Mouse (Mus musculus) brain, adult 2 months (tissue): ENCODE measurements around the gene Coq8a.

Experiments
- DNase-seq: peaks from one replicate; pipeline ENCODE4 v3.0.0; 2011; ENCODE audit warnings: low read depth, low spot score

The Coq8a gene

DNA sequence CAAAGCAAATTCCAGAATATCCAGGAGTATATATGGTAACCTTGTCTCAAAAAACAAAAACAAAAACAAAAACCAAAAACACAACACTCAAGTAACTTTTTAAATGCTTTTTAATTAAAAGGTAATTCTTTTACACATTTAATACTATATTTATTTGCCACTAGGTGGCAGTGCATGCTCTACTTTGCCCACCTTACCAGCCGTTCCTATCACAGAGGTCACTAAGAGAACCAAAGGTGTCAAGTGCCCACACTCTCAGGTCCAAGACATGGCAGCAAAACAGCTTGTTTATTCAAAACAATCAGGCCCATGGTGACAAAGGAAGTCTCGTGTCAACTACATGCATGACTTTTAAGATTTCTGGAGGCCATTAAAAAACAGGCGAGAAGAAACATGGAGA, 24.2 kb downstream of the Coq8a start:
- peak; percentile 68 for DNase-seq

DNA sequence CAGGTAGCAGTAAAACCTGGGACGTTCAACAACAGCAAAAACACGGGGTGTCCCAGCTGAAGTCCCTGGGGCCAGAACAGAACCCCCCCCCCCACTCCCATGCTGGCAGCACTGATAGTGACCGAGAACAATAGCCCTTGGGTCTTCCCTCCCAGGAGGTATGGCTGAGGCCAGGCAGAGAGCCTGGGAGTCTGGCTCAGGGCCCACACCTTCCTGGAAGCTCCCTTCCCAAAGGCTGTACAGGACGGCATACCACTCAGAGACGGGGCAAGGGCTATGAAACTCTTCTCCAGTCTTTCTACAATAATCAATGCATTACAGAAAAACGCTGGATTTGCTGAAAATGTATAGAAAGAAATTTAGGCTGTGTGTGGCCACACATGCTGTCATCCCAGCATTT, 24.7 kb downstream of the Coq8a start:
- no peak for DNase-seq

DNA sequence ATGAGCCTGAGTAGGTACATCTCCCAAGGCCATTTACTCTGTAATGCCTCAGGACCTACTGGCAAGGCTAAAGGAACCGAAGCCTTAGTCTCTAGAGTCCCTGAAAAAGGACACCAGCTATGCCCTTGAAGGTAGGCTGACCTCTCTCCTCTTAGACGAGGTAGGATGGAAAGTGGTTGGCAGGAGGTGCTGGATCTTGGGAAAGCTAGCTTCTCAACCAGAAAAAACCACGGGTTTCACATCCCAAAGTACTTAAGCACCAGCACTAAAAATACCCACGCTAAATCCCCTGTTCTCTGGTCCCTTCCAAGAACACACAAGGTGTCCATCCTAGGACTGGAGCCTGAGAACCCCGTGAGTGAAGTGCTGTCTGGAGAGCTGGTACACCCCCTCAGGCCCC, 26.4 kb downstream of the Coq8a start:
- DNase-seq = no peak

DNA sequence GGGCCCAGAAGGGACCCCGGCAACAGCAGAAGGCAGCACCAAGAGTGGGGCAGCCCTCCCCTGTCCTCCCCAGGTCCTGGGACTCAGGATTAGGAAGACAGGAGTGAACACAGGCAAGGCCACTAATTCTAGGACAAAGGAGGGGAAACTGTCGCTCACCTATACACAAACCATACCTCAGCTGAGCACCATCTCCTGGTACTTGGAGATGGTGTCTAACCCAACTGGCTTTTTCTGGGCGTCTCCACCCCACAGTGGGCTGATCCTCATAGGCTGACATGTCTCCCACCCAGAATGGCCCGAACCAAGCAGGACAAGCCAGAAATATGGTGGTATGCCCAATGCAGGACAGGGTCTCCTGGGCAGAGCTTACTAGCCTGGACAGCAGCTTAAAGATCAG, 26.8 kb downstream of the Coq8a start:
- DNase-seq = no peak

DNA sequence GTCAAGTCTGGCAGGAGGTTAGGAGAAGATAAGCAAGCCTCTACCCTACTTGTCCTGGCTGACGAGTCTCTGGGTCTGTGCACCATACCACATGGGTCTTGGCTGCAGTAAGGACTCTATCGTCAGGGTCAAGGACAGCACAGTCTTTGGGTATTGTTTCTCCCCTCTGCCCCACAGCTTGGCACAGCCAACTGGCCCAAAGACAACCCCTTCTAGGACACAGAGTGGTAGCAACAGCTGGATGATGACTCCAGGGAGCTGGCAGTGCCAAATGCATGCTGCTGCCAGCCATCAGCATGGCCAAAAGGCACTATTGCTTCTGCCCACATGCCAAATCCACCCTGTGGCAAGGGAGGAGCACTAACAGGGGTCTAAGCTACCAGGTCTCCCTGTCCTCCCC, 27.5 kb downstream of the Coq8a start:
- DNase-seq = peak; percentile 65

DNA sequence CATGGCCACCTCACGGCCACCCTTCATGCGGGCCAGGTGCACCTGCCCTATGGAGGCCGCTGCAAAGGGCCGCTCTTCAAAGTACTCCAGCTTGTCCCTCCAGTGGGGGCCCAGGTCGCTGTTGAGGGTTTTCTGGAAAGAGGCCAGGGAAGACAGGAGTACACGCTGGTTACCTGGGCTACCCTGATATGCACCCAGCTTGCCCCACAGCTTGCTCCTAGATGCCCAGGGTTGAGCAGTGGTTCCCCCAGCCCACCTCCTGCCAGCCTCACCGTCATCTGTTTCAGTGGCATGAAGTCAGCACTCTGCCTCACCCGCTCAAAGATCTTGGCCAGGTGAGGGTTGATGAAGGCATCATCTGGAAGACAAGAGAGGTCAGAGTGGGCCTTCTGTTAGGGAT, 29.3 kb downstream of the Coq8a start:
- DNase-seq = no peak

DNA sequence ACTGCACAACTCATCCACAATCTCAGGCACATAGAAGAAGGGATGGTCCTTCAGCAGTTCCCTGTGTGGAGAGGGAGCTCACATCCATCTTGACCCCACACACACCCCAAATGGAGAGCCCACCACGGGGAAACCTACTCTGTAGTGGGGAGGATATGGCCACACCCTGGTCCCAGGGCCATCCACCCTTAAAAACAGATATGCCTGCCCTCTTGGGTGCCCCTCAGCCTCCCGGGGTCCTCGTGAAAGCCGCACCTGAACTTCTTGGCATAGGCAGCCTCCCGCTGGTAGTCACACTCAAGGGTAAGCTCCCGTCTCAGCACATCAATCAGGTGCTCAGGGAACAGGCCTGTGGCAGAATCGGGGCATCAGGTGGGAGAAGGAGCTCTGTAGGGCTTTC, 30.2 kb downstream of the Coq8a start:
- DNase-seq = no peak

DNA sequence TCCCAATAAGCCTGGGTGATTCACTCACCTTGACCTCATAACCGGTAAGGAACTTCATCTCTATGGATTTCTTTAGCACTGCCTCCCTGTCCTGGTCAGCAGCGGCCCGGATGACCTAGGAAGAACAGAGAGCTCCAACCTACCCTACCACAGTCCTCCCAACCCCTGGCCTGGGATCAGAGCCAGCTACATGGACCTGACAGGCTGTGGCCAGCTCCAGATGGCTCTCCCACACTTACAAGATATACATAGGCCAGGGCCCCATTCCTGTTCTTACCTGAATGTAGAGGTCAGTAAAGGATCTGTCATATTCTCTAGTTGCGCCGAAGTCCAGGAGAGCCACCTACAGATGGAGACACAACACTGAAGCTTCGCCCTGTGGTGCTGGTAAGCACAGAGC, 31.1 kb downstream of the Coq8a start:
- DNase-seq = peak; percentile 66

DNA sequence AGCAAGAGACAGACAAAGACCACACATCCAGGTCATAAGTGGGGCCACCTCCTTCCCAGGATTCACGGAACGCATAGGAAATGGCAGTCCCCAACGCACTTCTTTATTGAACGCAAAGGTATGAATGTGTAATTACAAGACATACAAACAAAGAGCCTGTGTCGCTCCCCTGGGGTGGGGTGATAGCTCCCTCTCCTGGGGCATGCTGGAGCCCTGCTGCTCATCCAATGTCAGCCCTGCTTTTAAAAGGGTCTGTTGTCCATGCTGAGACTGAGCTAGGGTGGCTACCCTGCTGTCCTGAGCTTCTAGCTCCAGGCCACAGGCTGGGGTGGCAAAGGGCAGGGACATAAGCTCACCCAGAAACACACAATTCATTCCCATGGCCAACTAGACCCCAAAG, 32.9 kb downstream of the Coq8a start:
- DNase-seq = no peak

DNA sequence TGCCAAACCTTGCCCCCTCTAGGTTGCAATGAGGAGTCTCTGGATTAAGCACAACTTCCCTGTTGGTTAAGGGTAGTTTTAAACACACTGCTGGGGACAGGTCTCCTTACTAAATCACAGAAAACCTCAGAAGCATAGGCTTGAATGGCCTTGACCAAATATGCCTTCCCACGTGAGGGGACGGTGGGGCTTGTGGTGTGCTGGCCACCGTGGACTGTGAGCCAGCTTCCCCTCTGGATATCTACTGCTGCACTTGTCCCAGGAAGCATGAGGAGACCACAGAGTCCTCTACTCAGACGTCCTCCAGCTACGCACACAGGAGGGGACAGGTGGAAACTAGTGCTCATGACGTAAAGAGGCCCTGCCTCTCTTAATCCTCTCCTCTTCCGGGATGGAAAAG, 36.4 kb downstream of the Coq8a start:
- no peak for DNase-seq

DNA sequence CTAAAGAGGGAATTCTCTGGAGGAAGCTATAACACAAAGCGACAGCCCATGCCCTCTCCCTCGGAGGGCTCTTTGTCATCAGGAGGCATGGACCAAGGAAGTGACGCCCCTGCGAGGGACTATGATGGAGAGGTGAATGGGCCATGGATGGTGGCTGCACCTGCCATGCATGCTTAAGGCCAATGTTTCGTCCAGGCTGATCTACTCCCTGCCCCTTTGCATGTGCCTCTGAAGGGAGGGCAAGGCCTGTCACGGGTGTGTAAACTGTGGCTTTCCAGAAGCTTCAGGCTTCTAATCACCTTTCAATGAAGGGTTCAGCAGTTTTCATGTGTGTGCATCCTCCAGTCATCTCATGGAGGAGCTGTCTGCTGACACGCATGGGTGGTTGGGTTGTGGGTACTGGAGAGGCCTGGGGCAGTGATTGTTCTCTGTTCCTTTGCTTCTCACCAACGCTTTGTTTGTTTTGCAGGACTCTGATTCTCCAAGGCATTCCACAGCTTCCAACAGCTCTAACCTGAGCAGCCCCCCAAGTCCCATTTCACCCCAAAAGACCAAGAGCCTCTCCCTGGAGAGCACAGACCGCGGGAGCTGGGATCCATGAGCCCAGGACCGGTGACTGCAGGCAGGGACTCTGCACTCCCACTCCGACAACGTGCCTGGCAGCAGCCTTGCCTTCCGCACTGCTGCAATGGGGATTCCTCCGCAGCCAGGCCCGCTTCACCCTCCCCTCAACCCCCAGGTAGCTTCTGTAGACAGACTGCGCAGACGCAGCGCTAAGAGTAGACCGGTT, 37.6 kb downstream of the Coq8a start:
- no peak for DNase-seq

DNA sequence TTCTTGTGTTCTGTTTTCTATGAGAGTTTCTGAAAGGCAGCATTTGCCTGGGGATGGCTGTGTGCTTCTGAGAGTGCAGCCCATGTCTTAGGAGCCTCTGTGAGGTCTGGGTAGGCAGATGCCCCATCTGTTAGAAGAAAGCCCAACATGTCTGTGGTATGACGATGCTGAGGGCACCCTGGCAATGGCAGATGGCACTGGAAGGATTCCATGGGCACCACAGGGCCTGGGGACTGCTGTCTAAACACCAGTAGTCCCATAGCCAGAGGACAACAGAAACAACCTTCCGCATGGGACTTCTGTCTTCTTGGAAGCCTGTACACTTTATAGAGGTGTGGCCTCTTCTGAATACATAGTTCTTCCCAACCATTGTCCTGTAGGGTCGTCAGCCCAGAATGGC, 38.2 kb downstream of the Coq8a start:
- peak; percentile 80 for DNase-seq

DNA sequence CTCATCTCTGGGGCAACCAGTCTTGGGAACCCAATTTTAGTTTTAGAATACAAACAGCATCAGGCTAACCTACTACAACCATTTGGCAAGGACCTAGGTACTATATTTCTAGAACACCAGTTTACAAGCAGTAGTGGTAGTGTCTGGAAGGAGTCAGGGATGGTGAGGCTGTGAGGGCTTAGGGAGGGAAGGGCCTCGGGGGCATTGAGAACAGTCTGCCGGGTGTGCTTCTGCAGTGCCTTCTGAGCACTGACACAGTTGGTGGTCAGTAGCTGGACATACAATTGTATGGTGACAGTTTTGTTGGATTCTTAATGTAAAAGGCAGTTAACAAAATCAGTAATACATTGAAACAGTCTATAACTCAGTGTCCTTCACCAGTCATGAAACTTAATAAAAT, 38.9 kb downstream of the Coq8a start:
- no peak for DNase-seq

DNA sequence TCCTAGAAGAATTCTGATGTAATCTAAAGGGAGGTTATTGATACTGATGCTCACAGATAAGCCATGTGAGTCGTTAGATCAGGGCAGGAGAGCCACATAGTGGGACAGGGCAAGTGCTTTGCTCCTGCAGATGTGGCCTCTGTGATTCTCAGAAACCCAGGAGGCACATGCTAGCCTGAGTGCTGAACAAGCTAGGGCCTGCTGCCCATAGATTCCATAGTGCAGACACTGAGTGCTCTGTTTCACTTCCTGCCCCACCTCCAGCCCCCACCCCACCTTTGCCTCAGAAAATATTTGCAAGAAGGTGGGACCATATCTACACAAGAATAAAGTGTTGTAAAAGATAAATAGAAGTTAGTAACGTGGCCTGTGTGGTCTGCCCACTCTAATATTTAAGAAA, 40.8 kb downstream of the Coq8a start:
- no peak for DNase-seq

DNA sequence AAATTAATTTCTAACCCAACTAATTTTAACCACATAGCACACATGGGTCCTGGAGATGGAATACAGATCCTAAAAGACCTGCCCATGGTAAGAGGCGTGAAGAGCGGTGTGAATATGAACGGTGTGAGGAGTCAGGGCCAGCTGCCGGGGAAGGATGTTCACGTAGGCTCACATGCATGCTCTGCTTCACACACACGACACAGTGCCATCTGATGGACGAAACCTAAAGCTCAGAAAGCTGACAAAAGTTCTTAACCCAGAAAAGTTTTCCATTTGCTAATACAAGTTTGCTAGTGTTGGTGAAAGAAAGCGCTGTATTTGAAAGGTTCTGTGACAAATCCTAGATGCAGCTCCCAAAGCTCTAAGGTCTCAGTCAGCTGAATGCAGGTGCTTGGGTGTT, 48.2 kb downstream of the Coq8a start:
- peak; percentile 52 for DNase-seq

DNA sequence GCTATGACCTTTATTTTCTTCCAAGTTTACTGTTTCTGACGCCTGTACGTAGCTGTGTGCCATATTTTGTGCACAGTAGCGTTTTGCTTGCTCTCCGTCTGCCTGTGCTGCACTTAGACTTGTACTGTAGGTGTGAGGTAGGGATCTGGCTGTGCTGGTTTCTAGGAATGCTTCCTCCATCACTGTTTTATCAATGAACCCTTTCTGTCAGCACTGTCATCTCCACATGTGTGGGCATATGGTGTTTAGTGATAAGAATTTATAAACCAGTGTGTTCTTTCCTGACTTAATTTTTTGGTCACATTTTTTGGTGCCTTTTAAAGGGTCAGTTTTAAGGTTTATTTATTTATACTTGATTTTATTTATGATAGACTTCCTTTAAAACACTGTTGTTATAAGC, 50.8 kb downstream of the Coq8a start:
- no peak for DNase-seq

DNA sequence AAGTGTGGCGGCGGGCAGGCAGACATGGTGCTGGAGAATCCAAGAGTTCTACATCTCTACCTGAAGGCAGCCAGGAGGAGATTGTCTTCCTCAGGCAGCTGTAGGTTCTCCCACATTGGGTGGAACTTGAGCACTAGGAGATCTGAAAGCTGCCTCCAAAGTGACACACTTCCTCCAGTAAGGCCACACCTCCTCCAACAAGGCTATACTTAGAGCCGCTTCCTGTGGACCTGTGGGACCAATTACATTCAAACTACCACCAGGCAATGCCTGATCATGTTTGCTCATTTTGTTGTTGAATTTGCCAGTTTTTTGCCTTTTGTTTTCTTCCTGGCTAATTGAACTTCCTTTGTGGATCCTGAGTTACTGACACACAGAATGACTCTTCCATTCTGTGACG, 51.4 kb downstream of the Coq8a start:
- no peak for DNase-seq

DNA sequence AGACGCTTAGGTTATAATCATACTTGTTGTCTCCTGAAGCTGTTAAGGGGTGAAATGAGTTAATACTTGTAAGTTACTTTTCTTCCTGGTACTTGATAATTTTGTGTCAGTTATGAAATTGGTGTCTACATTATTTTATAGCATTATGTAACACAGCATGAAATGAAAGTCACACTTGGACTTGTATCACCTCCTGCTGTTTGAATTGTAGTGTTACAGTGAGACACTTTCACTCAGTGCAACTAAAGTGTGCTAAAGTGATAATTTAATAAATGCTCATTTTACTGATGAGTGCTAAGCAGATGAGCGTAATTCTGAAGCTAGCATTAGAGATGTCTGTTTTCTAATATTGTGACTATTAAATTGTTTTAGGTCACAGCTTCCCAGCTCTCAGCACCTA, 58.4 kb downstream of the Coq8a start:
- peak; percentile 36 for DNase-seq

DNA sequence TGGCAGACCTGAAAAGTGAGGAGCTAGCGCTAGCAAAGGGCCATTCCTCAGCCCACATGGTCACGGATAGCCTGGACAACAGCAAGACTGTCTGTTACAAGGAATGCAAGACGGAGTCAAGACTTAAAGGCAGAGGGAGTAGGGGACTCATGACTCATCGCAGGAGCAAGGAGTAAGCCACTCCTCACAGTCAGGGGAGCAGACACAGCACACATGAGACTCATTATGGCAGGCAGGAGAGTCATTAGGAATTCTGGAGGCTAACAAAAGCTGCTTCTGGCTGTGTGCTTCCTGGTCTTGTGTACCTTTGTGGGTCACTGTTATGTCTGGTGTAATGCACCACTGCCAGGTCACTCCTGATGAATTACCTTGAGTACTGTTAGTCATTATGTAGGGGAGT, 60.2 kb downstream of the Coq8a start:
- peak; percentile 65 for DNase-seq

DNA sequence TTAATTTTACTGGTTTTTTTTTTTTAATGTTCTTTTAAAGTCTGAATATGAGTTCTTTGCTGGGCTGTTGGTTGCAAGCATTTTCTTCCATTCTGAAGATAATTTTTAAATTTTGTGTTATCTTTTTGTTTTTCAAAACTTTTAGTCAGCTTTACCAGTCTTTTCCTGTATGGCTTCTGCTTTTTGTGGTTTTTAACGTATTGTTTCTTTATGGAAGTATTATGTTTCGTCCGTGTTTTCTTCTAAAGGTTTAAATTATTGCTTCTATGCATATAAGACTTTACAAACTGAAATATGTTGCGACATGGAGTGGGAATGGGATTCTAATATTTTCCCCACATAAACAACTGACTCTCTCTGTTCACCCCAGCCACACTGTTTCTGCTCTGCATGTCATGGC, 67.2 kb downstream of the Coq8a start:
- DNase-seq = no peak

DNA sequence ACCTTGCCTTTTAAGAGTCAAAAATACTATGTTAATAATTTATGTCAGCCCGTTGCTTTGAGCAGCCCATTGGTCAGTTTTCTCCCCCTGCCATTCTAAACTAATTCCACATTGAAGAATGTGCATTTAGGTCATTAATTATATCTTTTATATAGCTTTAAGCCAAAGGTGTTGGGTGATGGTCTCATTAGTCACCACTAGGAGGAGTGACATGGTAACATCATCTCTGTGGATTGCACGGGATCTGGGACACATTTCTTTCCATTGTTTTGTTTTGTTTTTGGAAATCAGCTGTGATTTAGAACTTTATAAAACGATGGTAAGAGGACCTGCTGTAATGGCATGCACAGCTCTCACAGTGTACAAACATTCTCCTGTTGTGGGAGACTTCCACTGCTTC, 68.0 kb downstream of the Coq8a start:
- no peak for DNase-seq

DNA sequence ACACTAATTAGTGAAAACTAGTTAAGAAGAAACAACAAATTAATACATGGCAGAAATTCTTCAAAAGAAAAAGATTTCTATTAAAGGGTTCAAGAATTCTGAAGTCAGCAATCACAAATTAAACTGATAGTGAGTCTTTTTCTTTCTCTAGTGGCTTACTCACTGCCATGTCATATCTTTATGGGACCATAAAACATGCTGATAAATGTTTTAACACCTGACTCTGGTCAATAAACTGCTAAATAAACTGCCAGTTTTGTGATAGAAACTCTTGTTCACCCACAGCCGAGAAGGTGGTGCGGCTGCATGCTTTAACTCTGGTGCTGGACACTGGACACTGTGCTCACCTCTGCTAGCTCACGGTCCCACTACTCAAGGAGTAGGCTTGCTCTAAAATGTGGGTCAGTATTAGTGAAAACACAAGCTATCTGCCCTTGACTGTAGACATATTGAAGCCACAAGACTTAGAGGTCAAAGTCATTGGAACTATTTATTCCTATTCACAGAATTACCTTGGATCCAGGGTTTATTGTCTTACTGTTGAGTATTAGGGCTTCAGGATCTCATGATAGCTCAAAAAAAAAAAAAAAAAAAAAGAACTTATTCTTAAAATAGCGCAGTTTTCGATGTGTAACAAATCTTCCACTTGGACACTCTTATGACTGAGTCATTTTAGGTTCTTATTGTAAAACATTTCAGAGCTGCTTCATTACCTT, 71.2 kb downstream of the Coq8a start:
- no peak for DNase-seq

DNA sequence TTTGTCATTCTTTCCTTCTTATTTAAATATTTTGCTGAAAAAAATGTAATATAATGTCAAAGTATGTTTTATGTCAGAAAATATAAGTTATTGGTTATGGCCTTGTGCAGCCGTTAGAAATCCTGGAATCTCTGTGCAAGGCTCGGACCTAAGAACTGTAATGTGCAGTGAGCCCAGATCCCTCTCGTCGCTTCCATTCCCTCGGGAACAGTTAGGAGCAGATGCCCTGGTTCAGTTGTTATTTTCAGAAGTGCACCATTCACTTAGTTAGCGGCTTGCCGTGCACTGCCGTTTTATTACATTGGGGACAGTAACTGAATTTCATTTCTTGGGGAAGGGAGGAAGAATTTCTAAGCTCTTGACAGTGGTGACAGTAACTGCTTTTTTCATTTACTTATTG, 81.2 kb downstream of the Coq8a start:
- DNase-seq = no peak

DNA sequence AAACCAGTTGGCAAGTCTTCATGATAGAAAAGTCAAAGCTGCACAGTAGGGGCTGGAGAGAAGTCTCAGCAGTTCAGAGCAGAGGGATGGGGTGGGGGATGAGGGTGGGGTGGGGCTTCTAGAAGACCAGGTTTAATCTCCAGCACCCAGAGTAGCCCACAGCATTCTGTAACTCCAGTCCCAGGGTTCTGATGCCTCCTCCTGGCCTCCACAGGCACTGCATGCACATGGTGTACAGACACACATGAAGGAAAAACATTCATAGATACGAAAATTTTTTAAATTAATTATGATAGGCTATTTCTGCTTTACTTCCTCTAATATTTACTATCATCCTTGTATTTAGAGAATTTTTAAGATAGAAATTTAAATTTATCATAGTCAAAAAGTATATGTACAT, 82.9 kb downstream of the Coq8a start:
- no peak for DNase-seq
